Mouse (Mus musculus) CH12.LX (cell line): ENCODE measurements around the gene Ypel4. TPM values are rescaled to one million over a fixed set of nuclear protein-coding genes. Genes with fewer than 3 reads are reported as not detected.

ENCODE experiments used
- DNase-seq: peaks from one replicate; pipeline ENCODE4 v3.0.0-alpha.2; 2013; ENCODE audit errors: extremely low read depth
- H3K27ac ChIP-seq: 2 replicates; pipeline ENCODE4 v1.5.1; 2012; ENCODE audit warnings: low read depth, mild to moderate bottlenecking, control low read depth, moderate library complexity; ENCODE audit not compliant: insufficient read depth
- H3K27me3 ChIP-seq: replicated peaks from 2 replicates; pipeline ENCODE3; 2012; ENCODE audit warnings: inconsistent platforms
- H3K36me3 ChIP-seq, 2 experiments: replicated peaks in 1 of 2; 2 replicates each; pipeline versions ENCODE3 to v1.6.1; 2012; ENCODE audit warnings: inconsistent platforms in 1 of 2, low read length in 1 of 2, mild to moderate bottlenecking in 1 of 2, mixed read lengths in 1 of 2, moderate library complexity in 1 of 2; ENCODE audit not compliant: control insufficient read depth in 1 of 2, insufficient read depth in 1 of 2
- H3K4me1 ChIP-seq, 2 experiments: 2 replicates each; pipeline ENCODE4 v1.6.1; 2012; ENCODE audit warnings: inconsistent platforms in 1 of 2, moderate library complexity in 1 of 2; ENCODE audit not compliant: insufficient read depth in 2 of 2, control insufficient read depth in 1 of 2
- H3K4me2 ChIP-seq: 2 replicates; pipeline ENCODE4 v1.6.1; 2012; ENCODE audit warnings: low read depth, mild to moderate bottlenecking, control low read depth; ENCODE audit not compliant: poor library complexity, insufficient read depth, severe bottlenecking
- H3K4me3 ChIP-seq, 3 experiments: fragments of 150-350 bp in 1 of 3; sonication (generic) in 1 of 3; replicated peaks in 1 of 3; 2 replicates each; pipeline versions ENCODE3 to v1.5.1; 2011 to 2012; ENCODE audit warnings: low read depth in 2 of 3, low read length in 2 of 3, mild to moderate bottlenecking in 2 of 3, moderate library complexity in 2 of 3, control low read depth in 1 of 3, improper control_type of control experiment in 1 of 3, inconsistent platforms in 1 of 3, mixed read lengths in 1 of 3; ENCODE audit not compliant: poor library complexity in 1 of 3
- H3K79me2 ChIP-seq: replicated peaks from 2 replicates; pipeline ENCODE4 v1.6.1; 2012; ENCODE audit warnings: mild to moderate bottlenecking, moderate library complexity; ENCODE audit not compliant: control insufficient read depth, poor library complexity, insufficient read depth, severe bottlenecking; ENCODE audit errors: extremely low read depth
- H3K9ac ChIP-seq: 2 replicates; pipeline ENCODE4 v1.6.1; 2012; ENCODE audit warnings: low read depth, mild to moderate bottlenecking, control low read depth, moderate library complexity; ENCODE audit not compliant: insufficient read depth
- H3K9me3 ChIP-seq: replicated peaks from 2 replicates; pipeline ENCODE3; 2012; ENCODE audit warnings: low read length, inconsistent platforms, mixed read lengths
- BHLHE40 ChIP-seq: IDR thresholded peaks from 2 replicates; pipeline ENCODE4 v1.6.1; 2011; ENCODE audit warnings: mild to moderate bottlenecking, low read depth, low read length, improper control_type of control experiment
- CHD1 ChIP-seq: IDR thresholded peaks from 2 replicates; pipeline ENCODE4 v1.6.1; 2012; ENCODE audit warnings: low read depth, low read length, improper control_type of control experiment, inconsistent platforms
- CHD2 ChIP-seq: IDR thresholded peaks from 2 replicates; pipeline ENCODE4 v1.6.1; 2011; ENCODE audit warnings: low read length, improper control_type of control experiment
- E2F4 ChIP-seq: IDR thresholded peaks from 2 replicates; pipeline ENCODE4 v1.6.1; 2011; ENCODE audit warnings: low read depth, low read length, improper control_type of control experiment; ENCODE audit not compliant: insufficient replicate concordance
- ELF1 ChIP-seq: IDR thresholded peaks from 2 replicates; pipeline ENCODE4 v1.6.1; 2014; ENCODE audit warnings: low read depth, mild to moderate bottlenecking, inconsistent platforms, low read length, improper control_type of control experiment
- EP300 ChIP-seq: IDR thresholded peaks from 2 replicates; pipeline ENCODE4 v1.6.1; 2011; ENCODE audit warnings: low read length, improper control_type of control experiment
- IRF4 ChIP-seq: IDR thresholded peaks from 2 replicates; pipeline ENCODE4 v1.6.1; 2014; ENCODE audit warnings: low read depth, mild to moderate bottlenecking, inconsistent platforms, low read length, improper control_type of control experiment
- KAT2A ChIP-seq: IDR thresholded peaks from 2 replicates; pipeline ENCODE4 v1.6.1; 2012; ENCODE audit warnings: low read length, improper control_type of control experiment, inconsistent platforms; ENCODE audit not compliant: insufficient replicate concordance
- MEF2A ChIP-seq: IDR thresholded peaks from 2 replicates; pipeline ENCODE4 v1.6.1; 2014; ENCODE audit warnings: low read depth, mild to moderate bottlenecking, inconsistent platforms, low read length, improper control_type of control experiment, borderline replicate concordance
- MXI1 ChIP-seq: IDR thresholded peaks from 2 replicates; pipeline ENCODE4 v1.6.1; 2011; ENCODE audit warnings: mild to moderate bottlenecking, low read depth, low read length, improper control_type of control experiment
- MYC ChIP-seq: IDR thresholded peaks from 2 replicates; pipeline ENCODE4 v1.6.1; 2011; ENCODE audit warnings: low read depth, mild to moderate bottlenecking, improper control_type of control experiment, low read length
- NELFE ChIP-seq: IDR thresholded peaks from 2 replicates; pipeline ENCODE4 v1.6.1; 2011; ENCODE audit warnings: low read depth, low read length, improper control_type of control experiment
- NRF1 ChIP-seq: IDR thresholded peaks from 2 replicates; pipeline ENCODE4 v1.6.1; 2014; ENCODE audit warnings: low read depth, mild to moderate bottlenecking, inconsistent platforms, low read length, improper control_type of control experiment, moderate library complexity
- POLR2A ChIP-seq: IDR thresholded peaks from 2 replicates; pipeline ENCODE4 v1.6.1; 2011; ENCODE audit warnings: low read depth, mild to moderate bottlenecking, improper control_type of control experiment, low read length
- POLR2AphosphoS2 ChIP-seq: IDR thresholded peaks from 2 replicates; pipeline ENCODE4 v1.6.1; 2011; ENCODE audit warnings: low read depth, low read length, improper control_type of control experiment
- RCOR1 ChIP-seq: conservative IDR thresholded peaks from 2 replicates; pipeline ENCODE4 v1.6.1; 2012; ENCODE audit warnings: low read depth, mild to moderate bottlenecking, inconsistent platforms, low read length, improper control_type of control experiment
- SIN3A ChIP-seq: IDR thresholded peaks from 2 replicates; pipeline ENCODE4 v1.6.1; 2012; ENCODE audit warnings: low read length, improper control_type of control experiment, inconsistent platforms
- TCF12 ChIP-seq: IDR thresholded peaks from 2 replicates; pipeline ENCODE4 v1.6.1; 2014; ENCODE audit warnings: low read depth, mild to moderate bottlenecking, inconsistent platforms, low read length, improper control_type of control experiment
- ZC3H11A ChIP-seq: IDR thresholded peaks from 2 replicates; pipeline ENCODE4 v1.6.1; 2012; ENCODE audit warnings: low read depth, mild to moderate bottlenecking, inconsistent platforms, low read length, improper control_type of control experiment
- ZMIZ1 ChIP-seq: IDR thresholded peaks from 2 replicates; pipeline ENCODE4 v1.6.1; 2012; ENCODE audit warnings: low read depth, mild to moderate bottlenecking, inconsistent platforms, low read length, improper control_type of control experiment
- dilution Hi-C: fragments of 300-500 bp; cut with MboI; formaldehyde crosslinking; loops from 2 replicates; pipeline ENCODE4 v1.14.3; 2020; ENCODE audit warnings: low sequenced_read_pairs; ENCODE audit not compliant: extremely low pct_unique_long_range_greater_than_20kb, extremely low pct_ligation_motif_present
- in situ Hi-C: fragments of 300-500 bp; cut with MboI; formaldehyde crosslinking; loops from 3 replicates; pipeline ENCODE4 v1.14.3; 2019; ENCODE audit warnings: low sequenced_read_pairs, low pct_ligation_motif_present, low pct_unique_long_range_greater_than_20kb, mixed read lengths
- polyA plus RNA-seq: library from polyadenylated mRNA; unstranded; fragments of >175 nt; gene quantifications from 2 replicates; pipeline ENCODE4 v1.2.1, GENCODE M21; 2012; ENCODE audit warnings: low read depth; ENCODE audit not compliant: insufficient read length
- total RNA-seq, 2 experiments: library from RNA; depleted of rRNA; stranded (reverse); fragments of 300-350 nt in 1 of 2; fragments of >200 nt in 1 of 2; gene quantifications; 2 replicates each; pipeline ENCODE4 v1.2.3; 2012 to 2014

Gene Ypel4
- total and polyA plus RNA-seq, 3 experiments = 0.59 TPM; not detected in 2

DNA sequence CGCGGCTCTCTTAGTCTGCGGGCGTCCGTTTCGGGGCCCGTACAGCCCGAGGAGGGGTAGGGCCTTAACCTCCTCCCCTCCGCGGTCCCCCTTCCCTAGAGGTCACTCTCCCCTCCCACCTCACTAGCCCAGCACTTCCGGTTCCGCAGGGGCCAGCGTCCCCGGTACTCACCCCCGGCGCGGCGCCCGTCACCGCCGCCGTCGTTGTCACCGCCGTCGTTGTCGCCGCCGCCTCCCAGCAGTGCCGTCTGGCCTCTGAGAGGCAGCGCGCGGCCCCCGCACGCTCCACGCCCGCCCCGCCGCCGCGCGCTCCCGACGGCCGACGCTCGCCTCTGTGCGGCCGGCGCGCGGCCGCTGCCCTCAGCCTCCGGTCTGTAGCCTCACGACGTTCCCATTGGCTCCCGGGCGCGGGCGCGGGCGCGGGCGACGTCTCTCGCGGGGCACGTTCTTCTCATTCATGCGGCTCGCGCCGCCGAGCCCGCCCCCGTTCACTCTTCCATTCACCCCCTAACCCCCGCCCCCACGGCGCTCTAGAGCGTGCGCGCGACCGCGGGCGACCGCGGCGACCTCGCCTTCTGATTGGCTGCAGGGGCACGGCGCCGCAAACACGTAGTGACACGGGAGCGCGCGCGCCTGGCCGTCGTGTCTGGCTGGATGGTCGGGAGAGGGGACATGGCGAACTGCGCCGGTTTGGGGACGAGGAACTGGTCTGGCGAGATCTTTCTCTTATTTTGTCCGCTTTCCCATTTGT lies 18.9 kb upstream of the Ypel4 start, which contains the start of gene Zdhhc5:
Zdhhc5 (minus strand) TSS at position 370 of the 751 bp plus-strand sequence.
- H3K4me1 ChIP-seq = peaks cover 0 to 22% of the 10 kb centered on the region in 2 experiments; a peak in 3 of 4 replicates
- TF ChIP-seq KAT2A = no peak
- TF ChIP-seq TCF12 = peak; percentile 10; the same call in 1 of the 2 replicates
- no peak for TF ChIP-seq MYC
- peak; percentile 20 for TF ChIP-seq ZMIZ1
- TF ChIP-seq CHD2 = peak; percentile 26; the same call in 1 of the 2 replicates
- TF ChIP-seq EP300 = no peak
- peak; percentile 14; the same call in 1 of the 2 replicates for TF ChIP-seq IRF4
- peak; percentile 61; the same call in 1 of the 2 replicates for TF ChIP-seq MXI1
- peak; percentile 66; the same call in 1 of the 2 replicates for TF ChIP-seq POLR2AphosphoS2
- no peak for TF ChIP-seq ZC3H11A
- TF ChIP-seq RCOR1 = peak; percentile 33; the same call in 1 of the 2 replicates
- TF ChIP-seq SIN3A = peak; percentile 73; the same call in 1 of the 2 replicates
- TF ChIP-seq BHLHE40 = peak; percentile 73
- 0 out of 2 replicates have a peak, but pooled peaks have one; percentile 8 for TF ChIP-seq E2F4
- peak; percentile 92 for TF ChIP-seq POLR2A
- peak; percentile 9; the same call in 1 of the 2 replicates for TF ChIP-seq MEF2A
- peak; percentile 62 for TF ChIP-seq NRF1
- no peak for TF ChIP-seq CHD1
- TF ChIP-seq NELFE = peak; percentile 93
- peak; percentile 75 for TF ChIP-seq ELF1
- peak; percentile 95 for DNase-seq
- peak within 1 kb of the TSS; percentile 85 for H3K4me2 ChIP-seq
- peak within 1 kb of the TSS; percentile 99 for H3K27ac ChIP-seq
- peaks cover 32% of the 10 kb centered on the region for H3K79me2 ChIP-seq
- peak within 1 kb of the TSS; percentile 77 to 95 (median 90) for H3K4me3 ChIP-seq
- in situ Hi-C loops (no loop called here), dilution Hi-C loops (no loop called here)
- no peaks in the 10 kb centered on the region for H3K27me3 ChIP-seq
- H3K9me3 ChIP-seq = no peaks in the 10 kb centered on the region
- H3K9ac ChIP-seq = peak within 1 kb of the TSS; percentile 98
- H3K36me3 ChIP-seq = peaks cover 9 to 16% of the 10 kb centered on the region in 2 experiments
